Mouse (Mus musculus) erythroblast, embryonic 14.5 days (primary cell): ENCODE results near the gene Smtn.

Experiments used
- GATA1 ChIP-seq: IDR thresholded peaks from 2 replicates; pipeline ENCODE4 v1.6.1; 2012; ENCODE audit warnings: low read length, inconsistent platforms, mixed read lengths
- TAL1 ChIP-seq: IDR thresholded peaks from 3 replicates; pipeline ENCODE4 v1.6.1; 2012; ENCODE audit warnings: low read length, inconsistent platforms, mixed read lengths

DNA sequence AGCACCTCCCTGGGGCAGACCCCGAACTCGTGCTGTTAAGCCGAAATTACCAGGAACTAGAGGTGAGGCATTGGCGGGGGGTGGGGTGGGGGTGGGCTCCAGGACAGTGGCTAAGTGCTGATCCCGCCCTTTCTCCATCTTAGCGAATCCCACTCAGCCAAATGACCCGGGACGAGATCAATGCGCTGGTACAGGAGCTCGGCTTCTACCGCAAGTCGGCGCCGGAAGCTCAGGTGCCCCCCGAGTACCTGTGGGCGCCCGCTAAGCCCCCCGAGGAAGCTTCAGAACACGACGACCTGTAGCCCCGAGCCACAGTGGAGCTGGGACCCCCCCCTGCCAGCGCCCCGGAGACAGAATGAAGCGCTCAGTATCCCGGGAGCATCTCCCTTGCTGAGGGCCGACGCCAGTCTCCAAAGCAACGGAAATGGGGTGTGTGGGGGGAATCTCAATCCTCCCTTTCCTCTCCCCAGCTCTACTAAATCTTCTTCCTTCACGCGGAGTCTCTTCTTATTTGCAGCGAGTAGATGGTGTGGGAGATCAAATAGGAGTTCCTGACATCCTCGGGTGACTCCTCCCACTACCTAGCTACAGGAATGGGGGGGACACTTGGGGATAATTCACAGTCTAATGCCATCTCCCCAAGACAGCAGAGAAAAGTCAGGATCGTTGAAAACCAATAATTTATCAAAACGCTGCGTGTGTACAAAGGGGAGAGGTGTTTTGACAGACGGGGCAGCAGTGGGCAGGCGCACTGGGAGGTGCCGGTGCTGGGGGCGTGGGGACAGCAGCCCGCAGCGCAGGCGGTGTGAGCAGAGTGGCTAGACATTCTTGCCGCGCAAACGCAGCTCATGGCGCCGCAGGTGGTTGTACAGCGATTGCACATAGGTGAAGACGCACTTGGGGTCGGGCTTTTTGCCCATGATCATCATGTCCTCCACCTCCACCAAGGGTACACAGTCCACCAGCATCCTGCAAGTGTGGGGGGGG lies 23.3 kb downstream of the Smtn start:
- TF ChIP-seq TAL1 (no peak), GATA1 (no peak)
